Mouse (Mus musculus): ENCODE results near the gene Zfp688. TPM values are rescaled to one million over a fixed set of nuclear protein-coding genes. Genes with fewer than 3 reads are reported as not detected.
"Not testable (repeated sequence)": the region's sequence is repeated elsewhere in the genome, so short reads cannot be mapped to it uniquely, and the experiment has no call there.

Zfp688 gene
- 18.1 and 22.4 TPM in 2 replicates for polyA plus RNA-seq (2012; rRNA removed)

DNA sequence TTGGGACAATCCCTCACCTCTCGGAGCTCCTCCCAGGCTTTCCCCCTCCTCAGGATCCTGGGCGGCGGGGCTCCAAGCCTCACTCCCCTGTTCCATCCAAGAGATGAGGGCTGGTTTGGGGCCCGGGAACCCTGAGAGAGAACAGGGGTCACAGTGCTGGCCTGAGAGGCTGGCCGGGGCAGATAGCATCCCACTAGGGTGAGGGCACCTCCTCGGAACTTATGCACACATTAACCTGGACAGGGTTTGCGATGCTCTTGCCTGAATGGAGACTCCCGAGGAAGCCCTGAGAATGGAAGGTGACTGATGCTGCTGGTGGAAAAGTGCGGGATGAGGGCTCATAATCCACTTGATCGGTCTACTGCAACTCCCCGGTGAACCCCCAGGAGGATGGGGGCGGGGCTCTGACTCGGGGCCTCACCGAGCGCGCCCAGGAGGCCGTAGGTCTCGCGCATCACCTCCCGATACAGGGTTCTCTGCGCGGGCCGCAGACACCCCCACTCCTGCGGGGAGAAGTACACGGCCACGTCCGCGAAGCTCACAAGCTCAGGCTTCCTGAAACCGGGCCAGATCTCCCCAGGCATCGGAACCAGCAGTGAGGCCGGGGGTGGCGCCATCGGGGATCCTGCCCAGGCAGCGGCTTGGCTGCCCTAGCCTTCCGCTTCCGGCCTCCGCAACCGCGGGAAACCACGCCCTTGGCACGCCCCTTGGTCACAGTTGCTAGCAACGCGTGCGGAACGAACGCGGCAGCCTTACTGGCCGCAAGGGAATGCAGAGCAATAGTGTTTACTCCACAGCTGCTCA lies at the start of gene Zfp688:
TSS of gene Zfp688 (minus strand) at position 681 of the 804 bp plus-strand sequence.
- DNase-seq (ENCODE audit: low read depth): peak; percentile 26

DNA sequence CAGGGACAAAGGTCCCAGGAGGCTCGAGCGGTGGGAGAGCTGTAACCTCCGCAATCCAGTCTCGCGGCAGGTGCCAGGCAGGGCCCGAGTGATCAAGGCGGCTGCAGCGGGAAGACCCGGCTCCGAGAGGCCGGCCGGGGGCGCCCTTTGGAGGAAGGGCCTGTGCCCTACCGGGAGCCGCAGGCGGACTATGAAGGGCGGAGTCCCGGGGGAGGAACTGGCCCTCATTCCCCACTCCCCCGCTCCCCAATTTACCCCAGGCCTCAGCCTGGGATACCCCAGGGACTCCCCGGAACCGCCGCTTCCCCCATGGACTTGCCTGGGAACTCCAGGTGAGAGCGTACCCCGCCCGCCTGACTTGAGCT lies 49.8 kb upstream of the Zfp688 start:
- no peak for DNase-seq (ENCODE audit: low read depth)

DNA sequence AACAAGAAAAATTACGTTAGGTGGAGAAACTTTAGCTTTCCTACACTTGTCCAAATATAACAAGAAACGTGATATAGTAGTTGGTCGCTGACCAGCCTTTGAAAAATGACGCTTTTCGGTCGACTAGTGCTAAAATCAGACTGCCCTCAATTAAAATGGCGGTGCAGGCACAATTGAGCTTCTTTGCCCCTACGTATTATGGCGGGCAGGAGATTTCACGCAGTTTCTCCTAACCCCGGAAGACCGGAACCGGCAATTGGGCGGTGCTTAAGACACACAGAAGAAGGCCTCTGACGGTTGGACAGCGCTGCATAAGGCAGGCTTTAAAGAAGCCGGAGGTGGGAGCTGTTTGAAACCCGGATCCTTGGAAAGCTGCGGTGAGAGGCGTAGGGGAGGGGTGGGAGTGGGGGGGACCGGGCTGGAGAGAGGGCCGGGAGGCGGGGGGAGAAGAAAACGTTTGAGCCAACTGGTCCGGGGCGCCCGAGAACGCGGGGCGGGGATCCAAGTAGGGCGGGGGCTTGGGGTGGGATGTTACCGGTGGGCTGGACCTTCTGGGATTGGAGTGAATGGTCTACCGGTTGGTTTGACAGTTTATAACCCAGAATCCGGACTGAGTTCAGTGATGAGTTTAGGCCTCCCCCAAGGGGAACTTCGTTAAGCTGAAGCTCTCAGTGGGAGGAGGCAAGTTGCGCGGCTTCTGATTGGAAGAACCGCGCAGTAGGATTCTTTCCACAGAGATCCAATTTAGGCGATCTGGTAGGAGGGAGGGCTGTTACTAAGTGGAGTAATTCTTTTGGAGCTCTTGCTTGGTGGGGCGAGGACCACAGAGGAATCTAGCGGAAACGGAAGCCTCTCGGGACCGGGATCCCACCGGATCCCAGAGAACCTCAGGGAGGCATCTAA lies 49.1 kb upstream of the Zfp688 start:
- DNase-seq (ENCODE audit: low read depth): peak; percentile 84

- no peak for DNase-seq (ENCODE audit: low read depth)
Measured at GRCm38 (mm10) chr7:127470011-127470715, 48.3 kb upstream of the Zfp688 start.

DNA sequence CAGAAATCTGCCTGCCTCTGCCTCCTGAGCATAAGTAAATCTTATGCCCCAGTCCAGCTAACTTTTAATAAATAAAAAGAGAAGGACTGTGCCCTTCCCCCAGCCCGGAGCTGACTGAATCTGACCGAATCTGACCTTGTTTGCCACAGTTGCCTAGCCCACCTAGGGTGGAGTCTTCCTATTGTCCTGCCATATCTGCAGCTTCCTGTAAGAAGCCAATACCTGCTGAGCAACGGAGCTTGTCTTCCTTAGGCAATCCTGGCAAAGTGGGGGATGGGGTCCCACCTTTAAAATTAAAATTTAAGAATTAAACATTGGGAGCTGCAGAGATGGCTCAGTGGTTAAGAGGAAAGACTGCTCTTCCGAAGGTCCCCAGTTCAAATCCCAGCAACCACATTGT lies 44.7 kb upstream of the Zfp688 start:
- DNase-seq (ENCODE audit: low read depth): no peak

GRCm38 (mm10) chr7:127465670-127466069 lies 43.8 kb upstream of the Zfp688 start:
- not testable (repeated sequence) for DNase-seq (ENCODE audit: low read depth)

DNA sequence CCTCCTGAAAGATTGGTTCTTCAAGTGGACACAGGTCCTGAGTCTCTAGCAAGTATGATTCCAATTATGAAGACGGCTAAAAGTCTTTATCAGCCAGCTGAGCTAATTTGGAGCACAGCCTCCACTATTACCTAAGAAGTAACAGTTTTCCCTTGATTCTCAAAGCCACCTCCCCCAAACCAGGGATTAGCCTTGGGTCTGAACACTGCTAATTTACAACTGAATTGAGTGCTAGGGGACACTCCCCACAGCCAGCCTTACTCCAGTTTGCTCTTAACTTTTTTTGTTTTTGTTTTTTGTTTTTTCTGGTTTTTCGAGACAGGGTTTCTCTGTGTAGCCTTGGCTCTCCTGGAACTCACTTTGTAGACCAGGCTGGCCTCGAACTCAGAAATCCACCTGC lies 43.3 kb upstream of the Zfp688 start:
- no peak for DNase-seq (ENCODE audit: low read depth)

DNA sequence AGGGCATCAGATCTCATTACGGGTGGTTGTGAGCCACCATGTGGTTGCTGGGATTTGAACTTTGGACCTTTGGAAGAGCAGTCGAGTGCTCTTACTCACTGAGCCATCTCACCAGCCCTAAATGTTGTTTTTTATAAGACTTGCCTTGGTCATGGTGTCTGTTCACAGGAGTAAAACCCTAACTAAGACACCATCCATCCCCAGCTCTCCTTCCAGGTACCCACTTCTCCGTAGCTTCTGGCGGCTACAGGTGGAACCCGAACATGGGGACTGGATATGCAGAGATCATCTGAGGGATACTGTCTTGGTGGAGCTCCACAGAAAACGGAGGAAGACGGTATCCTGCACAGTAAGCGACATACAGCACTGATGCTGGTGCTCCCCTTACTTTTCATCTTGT lies 37.4 kb upstream of the Zfp688 start, which contains the start of gene Prr14:
TSS of gene Prr14 (plus strand) at position 301 of the 400 bp plus-strand sequence.
- DNase-seq (ENCODE audit: low read depth): not testable (repeated sequence)

- not testable (repeated sequence) for DNase-seq (ENCODE audit: low read depth)
Measured at GRCm38 (mm10) chr7:127458371-127459122, 36.7 kb upstream of the Zfp688 start.

DNA sequence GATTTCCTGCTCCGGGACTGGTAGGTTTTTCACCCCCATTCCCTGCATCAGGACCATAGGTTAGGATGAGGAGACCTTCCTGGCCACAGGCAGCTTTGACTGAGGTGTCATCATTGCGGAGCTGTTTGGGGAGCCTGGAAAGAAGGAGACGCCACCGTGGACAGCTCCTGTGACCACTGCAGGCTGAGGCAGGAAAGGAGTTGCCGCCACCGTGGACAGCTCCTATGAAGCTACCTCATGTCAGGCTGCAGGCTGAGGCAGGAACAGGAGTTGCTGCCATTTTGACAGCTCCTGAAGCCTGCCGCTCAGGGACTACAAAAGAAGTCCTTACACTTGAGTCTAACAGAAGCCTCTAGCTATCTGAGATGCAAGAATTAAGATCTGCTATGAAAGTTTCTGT lies 33.0 kb upstream of the Zfp688 start:
- no peak for DNase-seq (ENCODE audit: low read depth)

- no peak for DNase-seq (ENCODE audit: low read depth)
Measured at GRCm38 (mm10) chr7:127453056-127453455, 31.2 kb upstream of the Zfp688 start.

GRCm38 (mm10) chr7:127449966-127450365 lies 28.1 kb upstream of the Zfp688 start:
- DNase-seq (ENCODE audit: low read depth): no peak

GRCm38 (mm10) chr7:127448521-127449300 lies 26.8 kb upstream of the Zfp688 start, which contains the start of gene Zfp689:
Zfp689 (minus strand) TSS chr7:127449158.
- DNase-seq (ENCODE audit: low read depth): peak; percentile 97

DNA sequence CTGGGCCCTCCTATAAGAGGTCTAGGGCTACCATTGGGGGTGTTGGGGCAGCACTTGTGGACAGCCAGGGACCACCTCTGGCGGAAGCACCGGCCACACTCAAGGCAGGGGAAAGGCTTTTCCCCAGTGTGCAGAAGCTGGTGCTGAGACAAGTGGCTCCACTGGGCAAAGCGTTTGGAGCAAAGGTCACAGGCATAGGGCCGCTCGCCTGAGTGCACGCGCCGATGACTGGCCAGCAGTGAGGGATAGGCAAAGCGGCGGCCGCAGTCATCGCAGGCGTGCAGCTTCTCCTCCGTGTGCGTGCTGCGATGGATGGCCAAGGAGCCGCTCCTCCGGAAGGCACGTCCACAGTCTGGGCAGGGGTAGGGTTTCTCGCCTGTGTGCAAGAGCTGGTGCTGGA lies 22.1 kb upstream of the Zfp688 start:
- DNase-seq (ENCODE audit: low read depth): no peak

GRCm38 (mm10) chr7:127437724-127438123 lies 15.9 kb upstream of the Zfp688 start:
- no peak for DNase-seq (ENCODE audit: low read depth)

- DNase-seq (ENCODE audit: low read depth): no peak
Measured at GRCm38 (mm10) chr7:127435206-127435605, 13.3 kb upstream of the Zfp688 start.

DNA sequence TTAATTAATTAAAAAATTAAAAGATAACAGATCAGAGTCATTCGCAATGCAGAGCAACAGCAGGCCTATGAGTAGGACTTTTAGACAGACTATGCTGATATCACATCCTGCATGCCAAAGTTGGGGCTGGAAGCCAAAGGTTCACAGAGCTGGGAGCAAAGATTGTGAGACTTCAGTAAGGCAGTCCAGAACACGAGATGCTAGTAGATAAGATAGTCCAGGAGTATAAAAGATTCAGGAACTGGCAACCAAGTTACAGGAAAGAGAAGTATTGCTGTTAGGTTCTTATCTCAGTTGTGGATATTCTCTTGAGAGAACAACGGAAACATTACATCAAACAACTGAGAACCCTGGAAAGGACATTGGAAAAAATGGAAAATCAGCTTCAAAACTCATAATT lies 4.5 kb upstream of the Zfp688 start:
- DNase-seq (ENCODE audit: low read depth): no peak

DNA sequence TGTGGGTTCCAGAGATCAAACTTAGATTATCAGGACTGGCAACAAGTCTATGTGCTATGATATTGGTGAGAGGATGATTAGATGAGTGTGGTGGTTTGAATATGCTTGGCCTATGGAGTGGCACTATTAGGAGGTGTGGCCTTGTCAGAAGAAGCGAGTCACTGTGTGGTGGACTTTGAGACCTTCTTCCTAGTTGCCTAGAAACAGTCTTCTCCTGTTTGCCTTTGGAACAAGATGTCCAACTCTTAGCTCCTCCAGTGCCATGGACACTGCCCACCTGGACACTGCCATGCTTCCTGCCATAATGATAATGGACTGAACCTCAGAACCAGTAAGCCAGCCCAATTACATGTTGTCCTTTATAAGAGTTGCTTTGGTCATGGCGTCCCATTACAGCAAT lies 4.0 kb upstream of the Zfp688 start:
- DNase-seq (ENCODE audit: low read depth): no peak

GRCm38 (mm10) chr7:127425291-127425690 lies 3.4 kb upstream of the Zfp688 start:
- DNase-seq (ENCODE audit: low read depth): no peak

DNA sequence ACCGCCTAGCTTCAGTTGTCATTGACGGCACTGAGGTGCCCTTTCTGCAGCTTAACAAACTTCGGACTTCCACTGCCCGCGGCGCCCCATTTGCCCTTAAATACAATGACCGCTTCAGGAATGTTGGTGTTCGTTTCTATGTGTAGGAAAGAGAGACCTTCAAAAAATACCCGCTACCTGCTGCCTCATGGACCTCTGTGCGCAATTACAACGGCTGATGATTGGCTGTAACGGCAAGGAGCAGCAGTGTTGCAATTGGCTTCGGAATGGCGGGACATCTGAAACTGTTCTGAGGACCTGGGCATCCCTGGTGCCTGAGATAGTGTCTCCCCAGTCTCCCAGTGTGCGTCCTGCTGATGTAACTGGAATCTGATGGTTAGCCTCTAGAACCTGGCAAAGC lies 379 bp upstream of the Zfp688 start:
- DNase-seq (ENCODE audit: low read depth): no peak

Measured in gonadal fat pad, adult 2 months (tissue).